Mouse (Mus musculus): ENCODE measurements around the gene Tnni3k. TPM values are rescaled to one million over a fixed set of nuclear protein-coding genes. Genes with fewer than 3 reads are reported as not detected.

The Tnni3k gene
- total and polyA plus RNA-seq, 3 experiments: 0.11 TPM; not detected in 2

DNA sequence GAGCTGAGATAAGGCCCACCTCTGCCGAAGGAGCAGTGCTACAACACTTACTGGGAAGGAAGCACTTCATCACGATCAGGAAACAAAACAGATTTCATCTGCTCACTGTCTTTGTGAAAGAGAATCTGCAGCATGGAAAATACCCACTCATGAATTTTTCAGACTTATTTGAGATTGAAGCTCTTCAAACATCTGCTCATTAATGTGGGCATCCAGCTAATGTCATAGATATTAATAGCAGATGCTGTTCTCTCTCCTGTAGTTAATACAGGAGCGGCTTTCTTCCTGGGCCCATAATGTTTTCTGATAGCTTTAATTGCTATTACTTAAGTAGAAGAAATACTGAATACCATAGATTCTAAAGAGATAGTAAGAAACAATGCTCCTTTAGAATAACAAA lies 239.0 kb downstream of the Tnni3k start:
- ATAC-seq (ENCODE audit: extremely low read depth, insufficient number of reproducible peaks, low FRiP score, poor library complexity, severe bottlenecking): no peak
- Histone ChIP-seq H3K27me3 (ENCODE audit: insufficient read depth, low read length) (no peaks in the 10 kb centered on the region), H3K9me3 (replicated peaks) (peaks cover 62% of the 10 kb centered on the region)

GRCm38 (mm10) chr3:154815606-154816005 lies 239.6 kb downstream of the Tnni3k start:
- no peak overlapping the region for H3K4me3 ChIP-seq (ENCODE audit: low read depth, low read length)
- DNase-seq (ENCODE audit: low spot score): no peak
- TF ChIP-seq CTCF (IDR thresholded peaks at IDR 0.05; ENCODE audit: low read depth, low read length): no peak
- TF ChIP-seq GATA1 (IDR thresholded peaks at IDR 0.05; ENCODE audit: borderline replicate concordance, low read length): no peak
- no peak for TF ChIP-seq GATA2 (IDR thresholded peaks at IDR 0.05; ENCODE audit: borderline replicate concordance, low read depth, low read length)
- TF ChIP-seq POLR2AphosphoS5 (IDR thresholded peaks at IDR 0.05; ENCODE audit: insufficient replicate concordance, low read depth, low read length): no peak
- no peak for TF ChIP-seq TAL1 (conservative IDR thresholded peaks at IDR 0.05; ENCODE audit: low read depth, low read length)
- peaks cover 65% of the 10 kb centered on the region for H3K9me3 ChIP-seq (replicated peaks)
- H3K36me3 ChIP-seq (replicated peaks): no peaks in the 10 kb centered on the region
- ATAC-seq (ENCODE audit: extremely low read depth, insufficient number of reproducible peaks, low FRiP score, poor library complexity, severe bottlenecking): no peak
- no peaks in the 10 kb centered on the region for H3K27me3 ChIP-seq (ENCODE audit: insufficient read depth, low read length)
- H3K4me1 ChIP-seq (ENCODE audit: insufficient read depth, low read depth, low read length): no peaks in the 10 kb centered on the region

More for the DNA sequence above, 239.0 kb downstream of the Tnni3k start:
- TF ChIP-seq POLR2AphosphoS5 (IDR thresholded peaks at IDR 0.05; ENCODE audit: insufficient replicate concordance, low read depth, low read length): no peak
- no peak for TF ChIP-seq GATA1 (IDR thresholded peaks at IDR 0.05; ENCODE audit: borderline replicate concordance, low read length)
- TF ChIP-seq TAL1 (conservative IDR thresholded peaks at IDR 0.05; ENCODE audit: low read depth, low read length): no peak
- TF ChIP-seq CTCF (IDR thresholded peaks at IDR 0.05; ENCODE audit: low read depth, low read length): no peak
- no peak for TF ChIP-seq GATA2 (IDR thresholded peaks at IDR 0.05; ENCODE audit: borderline replicate concordance, low read depth, low read length)
- Histone ChIP-seq H3K4me1 (ENCODE audit: insufficient read depth, low read depth, low read length) (no peaks in the 10 kb centered on the region), H3K36me3 (replicated peaks) (no peaks in the 10 kb centered on the region), H3K4me3 (ENCODE audit: low read depth, low read length) (no peak overlapping the region)
- no peak for DNase-seq (ENCODE audit: low spot score)

DNA sequence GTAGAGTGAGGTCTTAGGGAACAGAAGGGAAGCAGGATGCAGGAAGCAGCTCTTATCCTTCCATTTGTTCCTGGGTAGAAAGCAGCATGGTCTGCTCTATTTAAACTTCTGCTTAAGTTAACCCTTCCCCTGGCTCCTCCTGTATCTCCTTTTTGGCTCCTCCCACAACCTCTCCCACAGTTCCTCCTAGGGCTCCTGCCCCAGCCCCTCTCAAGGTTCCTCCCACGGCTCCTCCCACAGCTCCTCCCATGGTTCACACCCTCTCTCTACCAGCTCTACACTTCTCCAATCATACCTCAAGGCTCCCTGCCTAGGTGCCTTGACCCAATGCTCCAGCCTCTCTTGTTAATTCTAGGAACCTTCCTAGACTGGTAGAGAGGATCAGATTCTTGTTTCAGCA lies 242.3 kb downstream of the Tnni3k start:
- Histone ChIP-seq H3K36me3 (replicated peaks) (no peaks in the 10 kb centered on the region), H3K9me3 (replicated peaks) (peaks cover 60% of the 10 kb centered on the region), H3K27me3 (ENCODE audit: insufficient read depth, low read length) (no peaks in the 10 kb centered on the region), H3K4me1 (ENCODE audit: insufficient read depth, low read depth, low read length) (no peaks in the 10 kb centered on the region), H3K4me3 (ENCODE audit: low read depth, low read length) (no peak overlapping the region)
- no peak for ATAC-seq (ENCODE audit: extremely low read depth, insufficient number of reproducible peaks, low FRiP score, poor library complexity, severe bottlenecking)
- TF ChIP-seq CTCF (IDR thresholded peaks at IDR 0.05; ENCODE audit: low read depth, low read length) (no peak), GATA1 (IDR thresholded peaks at IDR 0.05; ENCODE audit: borderline replicate concordance, low read length) (no peak), GATA2 (IDR thresholded peaks at IDR 0.05; ENCODE audit: borderline replicate concordance, low read depth, low read length) (no peak), TAL1 (conservative IDR thresholded peaks at IDR 0.05; ENCODE audit: low read depth, low read length) (no peak), POLR2AphosphoS5 (IDR thresholded peaks at IDR 0.05; ENCODE audit: insufficient replicate concordance, low read depth, low read length) (no peak)
- no peak for DNase-seq (ENCODE audit: low spot score)

- Histone ChIP-seq H3K9me3 (replicated peaks) (peaks cover 60% of the 10 kb centered on the region), H3K36me3 (replicated peaks) (no peaks in the 10 kb centered on the region), H3K27me3 (ENCODE audit: insufficient read depth, low read length) (no peaks in the 10 kb centered on the region), H3K4me3 (ENCODE audit: low read depth, low read length) (no peak overlapping the region), H3K4me1 (ENCODE audit: insufficient read depth, low read depth, low read length) (no peaks in the 10 kb centered on the region)
- no peak for TF ChIP-seq POLR2AphosphoS5 (IDR thresholded peaks at IDR 0.05; ENCODE audit: insufficient replicate concordance, low read depth, low read length)
- no peak for TF ChIP-seq GATA2 (IDR thresholded peaks at IDR 0.05; ENCODE audit: borderline replicate concordance, low read depth, low read length)
- no peak for TF ChIP-seq CTCF (IDR thresholded peaks at IDR 0.05; ENCODE audit: low read depth, low read length)
- TF ChIP-seq GATA1 (IDR thresholded peaks at IDR 0.05; ENCODE audit: borderline replicate concordance, low read length): no peak
- no peak for TF ChIP-seq TAL1 (conservative IDR thresholded peaks at IDR 0.05; ENCODE audit: low read depth, low read length)
- DNase-seq (ENCODE audit: low spot score): no peak
- ATAC-seq (ENCODE audit: extremely low read depth, insufficient number of reproducible peaks, low FRiP score, poor library complexity, severe bottlenecking): no peak
These were observed 243.4 kb downstream of the Tnni3k start for GRCm38 (mm10) chr3:154811833-154812232.

DNA sequence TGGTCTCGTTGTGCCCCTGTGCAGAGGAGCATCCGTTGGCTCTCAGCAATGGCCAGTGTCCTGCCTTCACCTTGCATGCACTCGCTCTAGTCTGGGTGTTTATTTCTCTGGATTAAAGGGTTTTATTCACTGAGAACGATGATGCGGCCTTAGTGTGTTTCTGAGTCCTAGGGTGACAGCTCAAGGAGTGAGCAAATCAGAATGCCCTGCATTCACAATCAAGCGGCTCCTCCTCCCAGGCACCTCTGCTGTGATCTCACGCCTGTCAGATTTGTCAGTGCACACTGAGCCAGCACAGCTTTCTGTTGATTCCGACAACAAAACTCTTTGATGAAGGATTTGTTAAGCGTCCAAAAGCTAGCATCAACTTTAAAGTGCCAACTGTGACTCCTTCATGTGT lies 243.9 kb downstream of the Tnni3k start:
- H3K36me3 ChIP-seq (replicated peaks): no peaks in the 10 kb centered on the region
- ATAC-seq (ENCODE audit: extremely low read depth, insufficient number of reproducible peaks, low FRiP score, poor library complexity, severe bottlenecking): no peak
- H3K9me3 ChIP-seq (replicated peaks): peaks cover 62% of the 10 kb centered on the region
- DNase-seq (ENCODE audit: low spot score): no peak
- H3K4me3 ChIP-seq (ENCODE audit: low read depth, low read length): no peak overlapping the region
- H3K4me1 ChIP-seq (ENCODE audit: insufficient read depth, low read depth, low read length): no peaks in the 10 kb centered on the region
- H3K27me3 ChIP-seq (ENCODE audit: insufficient read depth, low read length): no peaks in the 10 kb centered on the region
- TF ChIP-seq CTCF (IDR thresholded peaks at IDR 0.05; ENCODE audit: low read depth, low read length): no peak
- TF ChIP-seq POLR2AphosphoS5 (IDR thresholded peaks at IDR 0.05; ENCODE audit: insufficient replicate concordance, low read depth, low read length): no peak
- no peak for TF ChIP-seq TAL1 (conservative IDR thresholded peaks at IDR 0.05; ENCODE audit: low read depth, low read length)
- no peak for TF ChIP-seq GATA1 (IDR thresholded peaks at IDR 0.05; ENCODE audit: borderline replicate concordance, low read length)
- no peak for TF ChIP-seq GATA2 (IDR thresholded peaks at IDR 0.05; ENCODE audit: borderline replicate concordance, low read depth, low read length)

- TF ChIP-seq GATA1 (IDR thresholded peaks at IDR 0.05; ENCODE audit: borderline replicate concordance, low read length) (no peak), POLR2AphosphoS5 (IDR thresholded peaks at IDR 0.05; ENCODE audit: insufficient replicate concordance, low read depth, low read length) (no peak), TAL1 (conservative IDR thresholded peaks at IDR 0.05; ENCODE audit: low read depth, low read length) (no peak), GATA2 (IDR thresholded peaks at IDR 0.05; ENCODE audit: borderline replicate concordance, low read depth, low read length) (no peak), CTCF (IDR thresholded peaks at IDR 0.05; ENCODE audit: low read depth, low read length) (no peak)
- Histone ChIP-seq H3K36me3 (replicated peaks) (no peaks in the 10 kb centered on the region), H3K4me1 (ENCODE audit: insufficient read depth, low read depth, low read length) (no peaks in the 10 kb centered on the region), H3K27me3 (ENCODE audit: insufficient read depth, low read length) (no peaks in the 10 kb centered on the region), H3K9me3 (replicated peaks) (peaks cover 60% of the 10 kb centered on the region), H3K4me3 (ENCODE audit: low read depth, low read length) (no peak overlapping the region)
- DNase-seq (ENCODE audit: low spot score) (no peak), ATAC-seq (ENCODE audit: extremely low read depth, insufficient number of reproducible peaks, low FRiP score, poor library complexity, severe bottlenecking) (no peak)
These were observed 244.8 kb downstream of the Tnni3k start for GRCm38 (mm10) chr3:154810273-154810870.

Data from G1E (cell line).